Mouse (Mus musculus) E14TG2a.4 (cell line): ENCODE results near the gene Fbn1.

Experiments used
- CTCF ChIP-seq: conservative IDR thresholded peaks from 2 replicates; pipeline ENCODE4 v1.5.1; 2014; ENCODE audit warnings: low read length
- POU5F1 ChIP-seq: IDR thresholded peaks from 2 replicates; pipeline ENCODE4 v1.6.1; 2014; ENCODE audit warnings: low read length, borderline replicate concordance

DNA sequence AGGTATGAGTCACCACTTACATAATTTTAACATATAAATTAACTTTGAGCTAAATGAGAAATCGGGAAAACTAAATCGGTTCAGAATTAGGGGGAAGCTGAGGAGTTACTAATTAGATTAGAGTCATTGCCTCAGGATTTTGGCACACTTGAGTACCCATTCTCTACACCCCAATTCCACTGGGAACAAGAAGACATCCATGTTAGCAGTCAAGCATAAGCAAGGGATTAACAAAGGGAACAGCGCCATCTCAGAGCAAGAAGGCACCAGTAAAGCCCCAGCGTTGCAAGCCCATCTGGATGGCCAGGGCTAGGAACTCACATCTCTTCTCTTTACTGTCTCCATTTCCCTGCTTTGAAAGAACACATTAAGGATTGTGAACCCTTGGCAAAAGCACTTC lies 222.0 kb downstream of the Fbn1 start:
- no peak for TF ChIP-seq POU5F1
- TF ChIP-seq CTCF = no peak
